Mouse (Mus musculus): Measurements from ENCODE around the gene Fcho1.

Gene Fcho1

GRCm38 (mm10) chr8:71660325-71661120 is 65.0 kb downstream of the Fcho1 start:
- DNase-seq (ENCODE audit: low spot score in 2 of 2): peak; percentile 78 to 92

GRCm38 (mm10) chr8:71659751-71660150 is 65.8 kb downstream of the Fcho1 start:
- peak in 1 of 2 experiments; percentile 44 for DNase-seq (ENCODE audit: low spot score in 2 of 2)

- DNase-seq (ENCODE audit: low spot score in 2 of 2): no peak
These were observed 66.9 kb downstream of the Fcho1 start for GRCm38 (mm10) chr8:71658515-71659049.

All from cerebellum, postnatal 4 days (tissue).